Mouse (Mus musculus) liver, adult 2 months (tissue): Measurements from ENCODE around the gene Vmn1r176. TPM values are rescaled to one million over a fixed set of nuclear protein-coding genes. Genes with fewer than 3 reads are reported as not detected.
"Not testable (repeated sequence)": the region's sequence is repeated elsewhere in the genome, so short reads cannot be mapped to it uniquely, and the experiment has no call there.

Experiments used
- DNase-seq: peaks from one replicate; pipeline ENCODE4 v3.0.0-alpha.2; 2011; ENCODE audit warnings: low read depth, low spot score; ENCODE audit errors: extremely low read depth
- H3K27ac ChIP-seq: fragments of 200-500 bp; replicated peaks from 2 replicates; pipeline ENCODE4 v1.5.1; 2012; ENCODE audit warnings: low read depth, mild to moderate bottlenecking, control low read depth, inconsistent platforms, low read length; ENCODE audit not compliant: insufficient read depth
- H3K27me3 ChIP-seq: fragments of 200-500 bp; 2 replicates; pipeline ENCODE4 v1.6.1; 2012; ENCODE audit warnings: mild to moderate bottlenecking, moderate library complexity, low read length, inconsistent platforms; ENCODE audit not compliant: control insufficient read depth, insufficient read depth
- H3K36me3 ChIP-seq: fragments of 200-500 bp; 2 replicates; pipeline ENCODE4 v1.6.1; 2012; ENCODE audit warnings: low read length, inconsistent platforms; ENCODE audit not compliant: control insufficient read depth, insufficient read depth
- H3K4me1 ChIP-seq: fragments of 200-500 bp; 2 replicates; pipeline ENCODE4 v1.6.1; 2011; ENCODE audit warnings: low read length; ENCODE audit not compliant: control insufficient read depth, insufficient read depth
- H3K4me3 ChIP-seq: fragments of 200-500 bp; 2 replicates; pipeline ENCODE4 v1.5.1; 2011; ENCODE audit warnings: low read depth, mild to moderate bottlenecking, control low read depth, low read length, moderate library complexity; ENCODE audit not compliant: insufficient read depth
- H3K79me2 ChIP-seq: fragments of 200-500 bp; 2 replicates; pipeline ENCODE4 v1.6.1; 2012; ENCODE audit warnings: inconsistent platforms, mild to moderate bottlenecking, low read length, moderate library complexity; ENCODE audit not compliant: control insufficient read depth, insufficient read depth
- H3K9ac ChIP-seq: fragments of 200-500 bp; 2 replicates; pipeline ENCODE4 v1.6.1; 2012; ENCODE audit warnings: low read depth, mild to moderate bottlenecking, control low read depth, inconsistent platforms, low read length
- CTCF ChIP-seq: fragments of 200-500 bp; IDR thresholded peaks from 2 replicates; pipeline ENCODE4 v1.5.1; 2011; ENCODE audit warnings: low read depth, low read length, control low read depth
- POLR2A ChIP-seq: fragments of 200-500 bp; IDR thresholded peaks from 2 replicates; pipeline ENCODE4 v1.6.1; 2011; ENCODE audit warnings: low read length, control low read depth; ENCODE audit not compliant: insufficient read depth; ENCODE audit errors: extremely low read depth
- WGBS: fragments of 180-500 bp; shearing (Covaris S2); methylation state at CpG from one replicate; pipeline ENCODE4 v1.1.7; 2018; 5-methylcytosine and 5-hydroxymethylcytosine counted together
- polyA plus RNA-seq: library from polyadenylated mRNA; depleted of rRNA; stranded (reverse); fragments of >200 nt; gene quantifications from 2 replicates; pipeline ENCODE4 v1.2.3, GENCODE M21; 2012; rRNA removed
- total RNA-seq: library from RNA; depleted of rRNA; stranded (reverse); fragments of >200 nt; gene quantifications from 2 replicates; pipeline ENCODE4 v1.2.3, GENCODE M21; 2014; rRNA removed

Vmn1r176 gene
- total RNA-seq: not detected in 2 replicates
- polyA plus RNA-seq: not detected in 2 replicates

GRCm38 (mm10) chr7:23837272-23837671 lies at the start of gene Vmn1r176:
TSS of gene Vmn1r176 (minus strand) at chr7:23837372.
- H3K9ac ChIP-seq, H3K27ac ChIP-seq, H3K79me2 ChIP-seq, H3K27me3 ChIP-seq, H3K36me3 ChIP-seq, H3K4me1 ChIP-seq, DNase-seq, H3K4me3 ChIP-seq: not testable (repeated sequence)
- no CpG with 5 or more reads among the region's 1 CpGs for WGBS

DNA sequence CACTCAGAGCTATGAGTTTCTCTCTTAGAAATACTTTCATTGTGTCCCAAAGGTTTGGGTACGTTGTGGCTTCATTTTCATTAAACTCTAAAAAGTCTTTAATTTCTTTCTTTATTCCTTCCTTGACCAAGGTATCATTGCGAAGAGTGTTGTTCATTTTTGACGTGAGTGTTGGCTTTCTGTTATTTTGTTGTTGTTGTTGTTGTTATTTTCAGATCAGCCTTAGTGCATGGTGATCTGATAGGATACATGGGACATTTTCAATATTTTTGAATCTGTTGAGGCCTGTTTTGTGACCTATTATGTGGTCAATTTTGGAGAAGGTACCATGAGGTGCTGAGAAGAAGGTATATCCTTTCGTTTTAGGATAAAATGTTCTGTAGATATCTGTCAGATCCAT lies 39.7 kb upstream of the Vmn1r176 start:
- not testable (repeated sequence) for H3K9ac ChIP-seq, H3K4me1 ChIP-seq, H3K79me2 ChIP-seq, H3K27me3 ChIP-seq, DNase-seq, H3K4me3 ChIP-seq, H3K27ac ChIP-seq, H3K36me3 ChIP-seq
- WGBS: 65% methylated on average over 4 of the region's 4 CpGs

DNA sequence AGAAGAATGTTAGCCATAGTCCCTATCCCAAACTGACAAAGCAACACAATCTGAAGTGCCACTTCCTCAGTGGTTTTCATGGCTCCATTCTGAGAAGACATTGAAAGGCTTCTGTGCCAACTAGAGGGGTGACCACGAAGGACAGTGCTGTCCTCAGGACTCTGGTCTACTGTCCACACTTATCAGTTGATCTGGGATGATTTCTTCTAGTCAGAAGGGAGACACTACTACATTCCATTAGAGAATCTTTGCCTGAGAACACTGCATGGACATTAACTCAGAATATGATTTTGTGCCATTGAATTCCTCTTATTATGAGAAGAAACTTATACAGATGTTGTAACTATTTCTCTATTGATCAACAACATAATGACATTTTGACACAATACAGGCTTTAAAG lies 29.2 kb upstream of the Vmn1r176 start, which contains the start of gene Vmn1r177:
TSS of gene Vmn1r177 (minus strand) at position 101 of the 400 bp plus-strand sequence.
- not testable (repeated sequence) for H3K27ac ChIP-seq, H3K36me3 ChIP-seq, H3K4me3 ChIP-seq, H3K9ac ChIP-seq, H3K79me2 ChIP-seq, H3K27me3 ChIP-seq, DNase-seq, H3K4me1 ChIP-seq
- 6% methylated on average over 1 of the region's 1 CpGs for WGBS

DNA sequence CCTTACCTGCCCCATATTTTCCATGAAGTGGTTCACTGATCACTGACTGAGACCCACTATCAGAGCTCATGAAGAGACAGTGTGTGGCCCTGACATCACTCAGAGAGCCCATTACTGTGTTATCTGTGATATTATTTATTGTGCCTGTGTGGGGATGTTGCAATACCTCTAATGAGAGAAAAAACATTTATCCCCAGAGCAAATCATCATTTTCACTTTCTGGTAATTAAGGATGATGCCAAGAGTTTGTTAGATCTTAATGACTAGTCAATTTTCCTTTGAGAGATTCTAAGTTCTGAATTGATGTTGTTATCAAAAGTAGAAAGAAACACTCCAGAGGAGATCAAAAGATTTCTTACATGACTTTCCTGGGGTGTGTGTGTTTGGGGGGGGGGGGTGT lies 26.6 kb downstream of the Vmn1r176 start, which contains the start of gene Vmn1r175:
TSS of gene Vmn1r175 (minus strand) at position 101 of the 400 bp plus-strand sequence.
- not testable (repeated sequence) for H3K27me3 ChIP-seq, H3K9ac ChIP-seq, H3K4me3 ChIP-seq, H3K79me2 ChIP-seq, H3K4me1 ChIP-seq, DNase-seq, H3K27ac ChIP-seq, H3K36me3 ChIP-seq

DNA sequence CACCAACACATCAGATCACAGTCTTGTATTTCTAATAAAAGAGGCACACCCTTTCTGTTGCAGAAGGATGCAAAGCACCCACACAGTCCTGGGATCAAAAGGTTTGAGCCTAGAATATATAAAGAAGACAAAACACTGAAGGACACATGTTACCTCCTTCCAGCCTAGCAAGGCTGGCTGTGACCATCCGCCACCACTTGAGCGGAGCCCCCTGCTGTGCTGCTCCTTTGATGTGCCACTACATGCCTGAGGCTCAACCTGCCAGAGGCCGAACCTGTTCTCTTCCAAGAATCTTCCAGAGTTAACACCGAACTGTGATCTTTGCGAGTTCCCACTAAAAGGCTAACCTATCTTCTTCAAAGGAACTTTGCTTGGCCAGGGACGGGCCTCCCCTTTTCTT lies 52.6 kb downstream of the Vmn1r176 start:
- DNase-seq: no peak
- Histone ChIP-seq H3K27ac (no peak overlapping the region), H3K4me3 (no peak overlapping the region), H3K79me2 (no peaks in the 10 kb centered on the region), H3K4me1 (no peaks in the 10 kb centered on the region), H3K36me3 (no peaks in the 10 kb centered on the region), H3K9ac (no peak overlapping the region), H3K27me3 (no peaks in the 10 kb centered on the region)
- TF ChIP-seq POLR2A: no peak
- TF ChIP-seq CTCF: no peak
- WGBS: 77% methylated on average over 6 of the region's 6 CpGs

Other genes with a start within 250 kb of the Vmn1r176 start
- gene Vmn1r170, start 231.2 kb downstream of the Vmn1r176 start, total RNA-seq: not detected in 2 replicates
- not detected in 2 replicates for gene Vmn1r170, start 231.2 kb downstream of the Vmn1r176 start, polyA plus RNA-seq
- gene Vmn1r171, start 206.7 kb downstream of the Vmn1r176 start, total RNA-seq: not detected in 2 replicates
- gene Vmn1r171, start 206.7 kb downstream of the Vmn1r176 start, polyA plus RNA-seq: not detected in 2 replicates
- gene Vmn1r172, start 179.1 kb downstream of the Vmn1r176 start, total RNA-seq: not detected in 2 replicates
- not detected in 2 replicates for gene Vmn1r172, start 179.1 kb downstream of the Vmn1r176 start, polyA plus RNA-seq
- gene Vmn1r173, start 136.7 kb downstream of the Vmn1r176 start, total RNA-seq: not detected in 2 replicates
- not detected in 2 replicates for gene Vmn1r173, start 136.7 kb downstream of the Vmn1r176 start, polyA plus RNA-seq
- gene Vmn1r174, start 85.1 kb downstream of the Vmn1r176 start, total RNA-seq: not detected in 2 replicates
- gene Vmn1r174, start 85.1 kb downstream of the Vmn1r176 start, polyA plus RNA-seq: not detected in 2 replicates
- not detected in 2 replicates for gene Vmn1r175, start 26.7 kb downstream of the Vmn1r176 start, total RNA-seq
- gene Vmn1r175, start 26.7 kb downstream of the Vmn1r176 start, polyA plus RNA-seq: not detected in 2 replicates
- not detected in 2 replicates for gene Vmn1r177, start 29.1 kb upstream of the Vmn1r176 start, total RNA-seq
- not detected in 2 replicates for gene Vmn1r177, start 29.1 kb upstream of the Vmn1r176 start, polyA plus RNA-seq
- not detected in 2 replicates for gene Vmn1r178, start 54.6 kb upstream of the Vmn1r176 start, total RNA-seq
- gene Vmn1r178, start 54.6 kb upstream of the Vmn1r176 start, polyA plus RNA-seq: not detected in 2 replicates
- gene Vmn1r179, start 89.6 kb upstream of the Vmn1r176 start, total RNA-seq: not detected in 2 replicates
- gene Vmn1r179, start 89.6 kb upstream of the Vmn1r176 start, polyA plus RNA-seq: not detected in 2 replicates
- not detected in 2 replicates for gene Vmn1r180, start 113.3 kb upstream of the Vmn1r176 start, total RNA-seq
- not detected in 2 replicates for gene Vmn1r180, start 113.3 kb upstream of the Vmn1r176 start, polyA plus RNA-seq
- gene Vmn1r181, start 137.2 kb upstream of the Vmn1r176 start, total RNA-seq: not detected in 2 replicates
- not detected in 2 replicates for gene Vmn1r181, start 137.2 kb upstream of the Vmn1r176 start, polyA plus RNA-seq
- not detected in 2 replicates for gene V1rd19, start 164.3 kb upstream of the Vmn1r176 start, total RNA-seq
- gene V1rd19, start 164.3 kb upstream of the Vmn1r176 start, polyA plus RNA-seq: not detected in 2 replicates
- not detected in 2 replicates for gene Vmn1r183, start 215.9 kb upstream of the Vmn1r176 start, total RNA-seq
- gene Vmn1r183, start 215.9 kb upstream of the Vmn1r176 start, polyA plus RNA-seq: not detected in 2 replicates
- gene Zfp180, start 244.6 kb upstream of the Vmn1r176 start, total RNA-seq: 8.6 and 9.5 TPM in 2 replicates
- gene Zfp180, start 244.6 kb upstream of the Vmn1r176 start, polyA plus RNA-seq: 11.5 and 12.7 TPM in 2 replicates